Mouse (Mus musculus) MEL-GATA-1-ER (cell line): ENCODE data around the gene Magi1.
"Not testable (repeated sequence)": the region's sequence is repeated elsewhere in the genome, so short reads cannot be mapped to it uniquely, and the experiment has no call there.

Experiments
- DNase-seq: peaks from one replicate; pipeline ENCODE4 v3.0.0-alpha.2; 2012; ENCODE audit warnings: low read depth; ENCODE audit errors: extremely low read depth

Gene Magi1

DNA sequence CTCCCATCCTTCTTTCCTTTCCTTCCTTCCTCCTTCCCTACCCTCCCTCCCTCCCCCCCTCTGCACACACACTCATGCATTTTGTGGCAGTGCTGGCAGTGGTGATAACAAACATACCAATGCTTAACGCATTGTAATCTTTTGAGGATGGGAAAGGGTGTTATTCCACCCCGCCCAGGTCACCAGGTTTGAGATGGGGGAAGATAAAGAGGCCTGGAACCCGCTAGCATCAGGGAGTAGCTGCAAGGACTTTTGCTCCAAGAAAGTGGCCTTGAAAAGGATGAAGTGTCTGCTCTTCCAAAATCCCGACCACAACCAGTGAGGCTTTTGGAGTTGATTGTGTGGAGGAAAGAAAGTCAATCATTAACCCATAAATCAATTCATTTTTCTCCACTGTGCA, 218.9 kb downstream of the Magi1 start:
- DNase-seq = no peak

DNA sequence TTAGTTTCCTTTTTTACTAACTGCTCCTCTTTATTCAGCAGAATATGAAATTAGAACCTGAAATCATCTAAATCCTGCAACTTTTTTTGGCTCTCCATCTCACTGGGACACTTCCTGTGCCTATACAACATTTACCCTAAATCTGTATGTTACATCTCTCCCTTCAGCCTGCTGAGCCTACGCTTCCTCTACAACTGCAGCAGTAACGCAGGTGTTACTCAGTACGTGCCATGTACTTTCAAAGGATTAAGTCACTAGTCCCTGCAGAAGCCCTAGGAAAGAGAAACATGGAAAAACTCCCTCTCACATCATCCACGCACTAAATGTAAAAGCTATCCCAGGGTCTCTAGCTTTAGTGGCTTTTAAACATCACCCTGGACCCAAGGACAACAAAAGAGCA, 220.2 kb downstream of the Magi1 start:
- no peak for DNase-seq

DNA sequence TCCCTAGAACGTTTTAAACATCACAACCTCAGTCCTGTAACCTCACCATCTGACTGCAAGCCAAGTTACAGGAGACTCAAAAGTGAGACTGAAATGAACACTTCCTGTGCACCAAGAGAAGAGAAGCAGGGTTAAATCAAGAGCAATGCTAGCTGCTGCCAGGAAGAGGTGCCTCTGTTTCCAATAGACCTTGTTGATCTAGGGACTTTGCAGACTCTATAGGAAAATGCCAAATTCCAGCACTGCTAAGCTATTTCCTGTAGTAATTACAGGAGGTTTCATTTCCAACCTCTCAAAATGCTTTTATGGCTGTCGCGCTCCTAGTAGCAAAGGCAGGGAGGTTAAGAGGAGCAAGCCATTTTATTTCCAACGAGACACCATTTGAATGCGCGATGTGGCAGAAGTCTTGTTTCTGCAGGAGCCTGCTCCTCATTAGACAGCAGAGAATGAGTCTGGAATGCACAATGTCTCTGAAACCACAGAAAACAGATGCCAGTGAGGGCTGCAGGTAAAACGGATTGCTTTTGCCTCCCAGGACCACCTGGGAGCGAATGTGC, 222.2 kb downstream of the Magi1 start:
- no peak for DNase-seq

DNA sequence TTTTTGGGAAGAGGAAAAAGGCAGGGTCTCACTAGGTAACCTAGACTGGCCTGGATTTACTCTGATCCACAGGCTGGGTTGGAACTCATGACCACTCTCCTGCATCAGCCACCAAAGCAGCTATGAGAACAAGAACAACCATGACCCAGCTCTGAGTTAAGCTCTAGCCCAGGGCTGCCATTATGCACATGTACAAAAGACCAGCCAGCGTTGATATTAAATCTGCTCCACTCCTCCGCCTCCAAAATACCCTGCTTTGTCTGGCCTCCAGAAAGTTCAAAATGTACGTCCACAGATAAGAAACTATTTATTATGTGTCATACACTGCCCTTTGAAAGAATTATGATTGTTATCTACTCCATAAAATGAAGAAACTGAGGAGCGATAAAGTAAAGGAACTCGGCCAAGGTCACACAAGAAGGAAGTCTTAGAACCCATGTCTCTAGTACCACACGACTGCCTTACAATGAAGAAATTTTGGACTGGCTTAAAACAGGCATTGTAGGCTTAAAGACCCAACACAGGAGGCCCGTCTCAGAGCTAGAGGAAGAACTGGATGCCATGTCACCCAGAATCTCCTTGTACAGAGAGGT, 223.0 kb downstream of the Magi1 start:
- DNase-seq = no peak

DNA sequence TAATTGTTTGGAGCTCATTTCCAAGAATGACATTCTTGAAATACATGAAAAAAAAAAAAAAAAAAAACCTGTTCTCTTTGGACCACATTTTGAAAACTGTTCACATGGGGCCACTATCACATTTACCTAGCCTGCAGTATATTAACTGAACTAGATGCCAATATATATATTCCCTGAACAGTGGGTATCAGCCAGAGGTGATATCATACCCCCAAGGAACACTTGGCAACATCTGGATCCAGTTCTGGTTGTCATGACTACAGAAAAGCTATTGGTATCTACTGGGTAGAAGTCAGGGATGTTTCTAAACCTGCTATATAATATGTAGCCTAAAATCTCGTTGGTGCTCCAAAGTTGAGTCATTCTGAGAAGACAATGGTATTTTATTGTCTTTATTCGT, 224.6 kb downstream of the Magi1 start:
- DNase-seq = no peak

DNA sequence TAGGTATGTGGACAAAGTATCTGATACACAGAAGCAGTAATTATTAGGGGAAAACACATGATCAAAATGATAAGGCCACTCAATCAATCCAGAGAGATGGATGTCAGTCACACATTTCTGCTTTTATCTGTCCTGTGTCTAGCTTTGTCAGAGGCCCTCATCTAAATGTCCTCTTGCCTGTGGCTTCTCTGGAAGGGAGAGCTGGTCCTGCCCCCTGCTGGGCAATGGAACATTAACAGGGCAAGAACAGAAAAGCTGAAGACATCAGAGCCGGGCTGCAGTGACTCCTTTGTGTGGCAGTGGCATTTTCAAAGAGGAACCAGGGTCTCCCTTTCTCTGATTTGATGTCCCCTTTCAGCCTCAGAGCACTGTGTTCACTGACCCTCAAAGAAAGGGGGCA, 229.8 kb downstream of the Magi1 start:
- DNase-seq = no peak

DNA sequence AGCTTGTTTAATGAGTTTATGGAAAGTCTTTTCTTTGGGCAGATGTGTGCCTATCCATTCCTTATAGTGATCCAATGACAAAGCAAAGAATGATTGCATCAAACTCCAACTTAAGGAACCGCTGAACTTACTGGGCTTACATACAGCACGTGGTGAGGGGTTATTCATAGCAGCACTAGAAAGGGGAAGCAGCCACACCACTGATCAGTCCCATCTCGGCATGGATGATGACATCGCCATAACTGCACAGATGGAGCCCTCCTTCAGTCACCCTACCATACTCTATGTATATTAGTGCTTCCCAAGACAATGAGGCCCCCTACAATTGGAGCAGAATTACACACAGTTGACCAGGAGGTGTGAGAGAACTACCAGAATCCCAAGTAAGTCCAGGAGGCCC, 238.5 kb downstream of the Magi1 start:
- no peak for DNase-seq

DNA sequence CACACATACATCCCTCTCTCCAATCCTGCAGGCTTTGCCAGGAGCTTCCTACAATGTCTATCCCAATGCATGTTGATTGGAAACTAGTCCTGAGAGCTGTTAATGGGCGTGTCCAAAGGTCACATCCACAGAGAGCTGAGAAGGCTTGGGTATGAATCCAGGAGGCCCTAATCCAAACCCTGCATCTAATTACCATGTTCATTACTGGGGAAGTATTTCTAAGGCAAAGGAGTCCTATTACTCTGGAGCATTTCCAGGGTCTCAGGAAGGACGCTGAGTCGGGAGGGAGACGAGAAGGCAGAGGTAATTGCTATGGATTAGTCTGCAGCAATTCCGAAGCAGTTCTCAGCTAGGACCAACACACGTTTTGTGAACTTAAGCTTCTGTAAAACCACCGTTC, 240.3 kb downstream of the Magi1 start:
- DNase-seq = no peak

DNA sequence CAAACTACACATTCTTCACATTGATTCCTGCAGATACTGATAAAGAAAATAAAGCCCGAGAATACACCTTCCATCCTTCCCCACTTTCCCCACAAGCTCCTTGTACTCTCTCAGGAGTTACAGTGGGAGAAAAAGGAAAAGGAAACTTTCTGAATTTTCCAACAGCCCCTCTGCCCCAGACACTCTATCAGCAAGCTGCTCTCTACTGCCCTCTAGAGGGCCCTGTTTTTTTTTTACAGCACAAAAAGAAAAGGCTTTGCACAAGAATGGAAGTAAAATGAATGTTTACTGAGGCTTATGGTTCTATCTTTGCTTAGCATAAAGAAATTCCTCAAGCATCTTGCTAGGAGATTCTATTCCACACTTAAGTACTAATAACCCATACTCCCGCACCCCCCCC, 243.6 kb downstream of the Magi1 start:
- no peak for DNase-seq

DNA sequence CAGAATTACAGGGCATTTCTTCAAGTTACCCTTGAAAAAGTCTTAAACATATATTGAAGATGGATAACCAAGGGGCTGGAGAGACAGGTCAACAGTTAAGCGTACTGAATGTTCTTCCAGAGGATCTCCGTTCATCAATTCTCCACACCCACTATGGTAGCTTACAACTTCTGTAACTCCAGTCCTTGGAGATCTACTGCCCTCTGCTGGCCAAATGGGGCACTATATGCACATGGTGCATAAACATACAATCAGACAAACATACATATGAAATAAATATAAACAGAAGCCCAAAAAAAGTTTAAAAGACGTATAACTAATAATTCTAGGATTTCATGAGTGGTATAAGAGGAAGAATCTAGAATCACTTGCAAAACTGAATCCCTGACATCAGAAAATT, 244.8 kb downstream of the Magi1 start:
- DNase-seq = no peak

DNA sequence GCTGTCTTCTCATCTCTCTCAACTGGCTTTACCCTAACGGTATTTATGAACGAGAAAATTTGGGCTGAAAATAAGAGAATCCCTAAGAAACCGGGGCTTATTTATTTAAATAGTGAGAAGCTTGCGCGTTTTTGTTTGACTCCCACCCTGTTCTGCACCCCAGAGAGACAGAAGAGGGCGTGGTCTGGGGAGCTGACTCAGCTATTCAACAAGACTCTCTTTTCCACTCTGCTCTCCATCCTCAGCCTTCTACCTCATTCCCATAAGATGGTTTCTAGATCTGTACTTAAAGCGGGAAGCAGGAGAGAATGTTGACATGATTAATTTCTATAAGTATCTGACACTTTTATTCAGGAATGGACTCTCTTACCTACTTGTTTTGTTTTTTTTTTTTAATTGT, 247.2 kb downstream of the Magi1 start:
- no peak for DNase-seq

DNA sequence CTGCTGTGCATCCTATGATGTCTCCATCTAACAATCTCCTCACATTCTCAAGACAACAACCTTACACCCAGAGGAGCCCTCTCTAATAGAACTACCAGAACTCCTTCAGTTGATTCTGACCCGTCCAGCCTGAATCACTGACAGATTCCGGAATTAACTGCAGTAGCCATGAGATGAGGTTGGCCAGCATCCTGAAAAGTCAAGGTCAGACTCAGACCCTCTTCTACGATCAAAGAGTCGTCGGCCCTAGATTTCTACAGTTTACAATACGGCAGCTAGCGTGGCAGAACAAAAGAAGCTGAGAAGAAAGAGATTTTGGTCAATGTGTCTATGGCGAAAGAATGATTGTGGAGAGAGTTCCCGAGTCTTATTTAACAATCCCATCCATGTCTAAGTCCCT, 257.4 kb downstream of the Magi1 start:
- DNase-seq = no peak

DNA sequence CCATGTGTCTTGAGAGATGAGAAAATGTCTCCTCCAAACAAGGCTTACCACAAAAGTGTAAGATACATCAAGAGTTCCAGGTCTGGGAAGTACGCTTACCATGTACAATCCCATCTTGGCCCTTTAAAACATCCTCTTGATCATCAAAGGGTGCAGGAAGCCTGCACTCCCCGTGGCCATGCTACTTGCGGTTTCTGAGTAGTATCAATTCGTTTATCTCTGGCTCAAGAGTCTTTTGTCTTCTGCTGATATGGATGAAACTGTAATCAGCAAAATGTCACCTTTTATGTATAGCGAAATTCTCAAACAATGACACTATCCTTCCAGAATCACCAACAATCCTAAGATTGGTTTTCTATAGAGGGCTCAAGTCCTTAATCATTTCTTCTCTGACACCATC, 261.3 kb downstream of the Magi1 start:
- no peak for DNase-seq

DNA sequence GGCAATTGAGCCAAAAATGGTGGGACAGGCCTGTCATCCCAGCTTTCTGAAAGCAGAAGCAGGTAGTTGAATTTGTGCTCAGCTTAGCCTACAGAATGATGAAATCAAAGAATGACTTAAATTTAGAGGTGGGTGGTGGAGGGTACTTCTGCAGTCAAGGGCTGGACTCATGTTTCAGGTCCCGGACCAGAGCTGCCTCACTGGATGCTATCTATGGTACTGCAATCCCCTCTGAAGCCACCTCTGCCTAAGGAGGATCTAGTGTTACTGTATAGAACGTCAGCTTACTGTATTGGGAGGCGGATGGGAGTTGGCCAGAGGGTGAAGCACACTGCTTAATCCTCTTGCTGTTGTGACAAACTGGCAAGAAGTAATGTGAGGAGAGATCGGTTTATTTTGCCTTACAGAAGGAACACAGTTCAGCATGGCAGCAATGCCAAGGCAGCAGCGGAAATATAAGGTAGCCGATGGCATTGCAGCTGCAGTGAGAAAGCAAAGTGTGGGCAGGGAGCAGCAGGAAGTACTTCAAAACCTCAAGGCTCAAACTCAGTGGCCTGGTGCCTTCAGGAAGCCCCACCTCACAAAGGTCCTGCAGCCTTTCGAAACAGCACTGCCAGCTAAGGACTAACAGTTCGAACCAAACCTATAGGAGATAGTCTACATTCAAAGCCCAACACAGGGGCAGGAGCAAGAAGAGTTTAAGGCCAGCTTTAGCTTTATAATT, 262.3 kb downstream of the Magi1 start:
- DNase-seq = no peak

DNA sequence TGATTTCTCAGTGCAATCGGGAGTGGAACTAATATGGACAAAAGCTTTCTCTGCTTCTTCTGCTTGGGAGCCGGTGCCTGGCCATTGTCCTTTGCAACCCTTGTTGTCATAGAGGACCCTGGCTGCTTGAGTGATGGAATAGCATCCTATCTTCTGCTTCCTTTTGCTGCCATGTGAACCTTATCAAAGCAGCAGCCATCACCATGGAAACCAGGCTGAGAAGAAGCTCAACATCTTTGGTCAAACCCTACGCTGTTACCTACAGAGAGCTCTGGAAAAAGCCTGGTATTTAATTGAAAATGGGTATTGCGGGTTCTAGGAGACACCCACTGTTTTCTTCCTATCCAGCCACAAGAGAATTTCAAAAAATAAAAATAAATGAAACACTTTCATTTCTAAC, 263.2 kb downstream of the Magi1 start:
- no peak for DNase-seq

DNA sequence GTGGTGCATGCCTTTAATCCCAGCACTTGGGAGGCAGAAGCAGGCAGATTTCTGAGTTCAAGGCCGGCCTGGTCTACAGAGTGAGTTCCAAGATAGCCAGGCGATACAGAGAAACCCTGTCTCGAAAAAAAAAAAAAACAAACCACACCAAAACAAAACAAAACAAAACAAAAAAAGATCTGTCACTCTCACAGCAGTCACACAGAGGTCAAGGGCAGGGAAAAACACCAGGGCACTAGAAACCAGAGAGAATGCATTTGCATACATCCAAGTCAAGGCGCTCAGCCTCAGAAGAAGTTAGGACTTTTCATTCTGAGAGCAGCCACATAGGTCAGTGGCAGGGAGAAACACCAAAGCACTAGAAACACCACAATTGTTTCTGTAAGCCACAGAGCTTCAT, 263.8 kb downstream of the Magi1 start:
- no peak for DNase-seq

DNA sequence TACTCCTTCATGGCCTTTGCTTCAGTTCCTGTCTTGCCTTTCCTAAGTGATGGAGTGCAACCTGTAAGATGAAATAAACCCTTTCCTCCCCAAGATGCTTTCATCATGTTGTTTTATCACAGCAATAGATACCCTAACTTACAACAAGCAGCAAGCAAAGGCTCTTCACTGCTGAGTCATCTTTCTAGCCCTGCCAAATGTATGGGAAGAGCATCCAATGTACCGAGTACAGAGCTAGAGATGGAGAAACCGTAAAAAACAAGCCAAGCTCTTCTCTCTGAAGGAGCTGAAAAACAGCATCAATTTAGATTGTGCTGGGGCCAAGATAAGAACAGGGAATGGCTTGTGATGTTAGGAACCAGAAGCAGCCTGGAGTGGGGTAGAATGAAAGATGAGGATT, 270.0 kb downstream of the Magi1 start:
- DNase-seq = no peak

DNA sequence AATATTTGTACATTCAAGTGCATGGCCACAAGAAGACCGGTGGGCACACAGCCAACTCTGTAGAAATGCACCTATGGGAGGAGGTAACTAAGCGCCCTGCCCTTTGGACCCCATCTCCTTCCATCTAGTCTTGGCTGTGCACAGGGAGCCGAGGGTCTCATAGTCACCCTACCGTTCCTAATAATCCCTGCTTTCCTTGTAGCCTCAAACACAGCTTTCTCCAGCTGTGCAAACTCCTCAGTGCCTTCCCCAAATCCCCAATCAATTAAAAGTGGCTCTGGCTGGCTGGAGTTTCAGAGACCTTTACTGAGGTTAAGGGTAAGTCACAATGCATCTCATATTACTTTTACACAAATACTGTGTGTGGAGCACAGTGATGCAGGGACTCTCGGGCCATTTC, 271.8 kb downstream of the Magi1 start:
- no peak for DNase-seq

DNA sequence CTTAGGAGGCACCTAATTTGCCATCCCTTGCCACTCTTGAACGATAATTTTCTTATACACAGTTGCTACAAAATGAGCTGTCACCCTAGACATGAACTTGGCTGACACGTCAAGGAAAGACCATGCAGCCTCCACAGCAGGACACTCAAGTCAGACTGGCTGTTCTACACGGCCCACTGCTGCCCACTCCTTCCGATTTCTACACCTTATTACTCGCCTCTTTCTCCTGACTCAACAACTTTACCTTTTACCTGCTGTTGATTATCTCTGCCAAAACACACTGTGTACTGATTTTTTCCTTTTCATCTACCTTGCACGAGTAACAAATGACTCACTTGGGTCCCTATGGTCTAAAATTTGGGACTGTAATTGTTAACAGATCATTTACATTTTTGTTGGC, 272.2 kb downstream of the Magi1 start:
- DNase-seq = no peak

DNA sequence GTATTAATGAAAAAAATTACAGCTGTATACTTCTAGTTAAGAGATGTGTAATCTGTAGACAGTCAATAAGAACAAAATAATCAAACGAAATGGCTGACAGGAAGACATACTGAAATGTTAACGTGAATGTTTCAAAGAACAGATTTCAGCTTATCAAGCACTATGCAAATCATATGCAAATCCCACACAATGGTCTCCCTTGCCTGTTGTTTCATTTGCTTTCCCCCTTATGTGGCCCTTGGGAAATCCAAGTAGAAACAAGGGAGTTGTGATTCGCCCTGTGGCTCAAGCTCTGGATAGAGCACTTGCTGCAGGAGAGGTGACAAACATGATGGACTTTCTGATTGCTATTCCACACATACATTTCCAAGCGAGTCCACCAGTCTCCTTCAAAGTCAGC, 275.1 kb downstream of the Magi1 start:
- DNase-seq = no peak

DNA sequence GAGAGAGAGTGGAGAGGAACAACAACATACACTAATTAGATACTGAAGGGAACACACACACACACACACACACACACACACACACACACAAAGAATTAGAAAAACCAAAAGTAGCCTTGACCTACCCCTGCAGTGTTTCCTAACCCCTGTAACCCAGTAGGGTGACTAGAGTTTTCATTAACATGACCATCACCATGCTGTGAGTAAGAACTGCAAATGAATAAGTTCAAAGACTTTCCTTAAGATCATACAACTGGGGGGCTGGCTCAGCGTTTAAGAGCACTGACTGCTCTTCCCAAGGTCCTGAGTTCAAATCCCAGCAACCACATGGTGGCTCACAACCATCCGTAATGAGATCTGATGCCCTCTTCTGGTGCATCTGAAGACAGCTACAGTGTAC, 280.1 kb downstream of the Magi1 start:
- not testable (repeated sequence) for DNase-seq

DNA sequence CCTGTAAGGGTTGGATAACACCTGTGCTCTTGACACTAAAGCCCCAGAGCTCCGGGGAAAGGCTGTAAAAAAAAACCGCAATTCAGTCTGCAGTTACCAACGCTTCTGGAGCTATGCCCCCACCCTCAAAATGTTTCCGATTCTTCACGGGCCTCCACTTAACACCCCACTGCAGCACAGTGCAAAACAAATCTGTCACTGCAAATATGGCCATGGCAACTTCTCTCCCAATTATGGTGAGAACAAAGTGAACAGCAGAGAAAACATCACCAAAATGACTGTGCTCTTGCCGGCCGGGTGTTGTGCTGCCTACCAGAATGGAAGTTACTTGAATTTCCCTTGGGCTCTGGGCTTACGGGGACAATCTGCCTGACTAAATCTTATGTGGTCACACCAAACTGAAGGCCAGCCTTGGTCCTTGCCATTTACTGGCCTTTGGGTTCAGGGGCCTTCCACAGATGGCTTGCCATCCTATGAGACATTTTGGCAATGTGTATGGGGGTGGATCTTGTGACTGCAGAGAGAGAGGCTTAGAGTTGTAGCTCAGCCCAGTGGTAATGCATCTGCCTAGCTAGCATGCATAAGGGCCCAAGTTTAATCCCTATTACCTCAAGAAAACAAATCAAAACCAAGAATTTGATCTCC, 286.8 kb downstream of the Magi1 start:
- DNase-seq = no peak

DNA sequence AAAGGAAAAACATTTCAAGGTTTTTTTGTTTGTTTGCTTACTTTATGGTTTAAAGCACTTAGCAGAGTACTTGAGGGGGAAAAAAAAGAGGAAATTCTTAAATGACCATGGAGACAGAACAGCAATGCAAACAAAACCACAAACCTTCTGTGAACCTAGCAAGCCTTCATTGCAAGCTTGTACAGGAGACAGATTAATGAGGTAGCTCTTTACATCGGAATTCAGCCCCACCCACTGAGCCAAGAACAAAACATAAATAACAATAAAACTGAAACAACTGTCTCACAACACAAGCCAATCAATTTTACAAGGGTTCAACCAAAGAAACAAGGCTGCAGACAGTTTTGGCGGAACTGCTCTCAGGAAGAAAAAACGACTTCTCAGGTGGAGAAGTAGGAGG, 296.2 kb downstream of the Magi1 start:
- DNase-seq = no peak
